Mouse (Mus musculus) stomach, postnatal 0 days (tissue): ENCODE results near the gene Trappc12. TPM values are rescaled to one million over a fixed set of nuclear protein-coding genes. Genes with fewer than 3 reads are reported as not detected.

ENCODE experiments used
- ATAC-seq: fragments of 200-750 bp; cut with Nextera tagmentation; 2 replicates; pipeline ENCODE4 v1.8.0; 2017; ENCODE audit not compliant: low FRiP score, low TSS enrichment
- DNase-seq: peaks from one replicate; pipeline ENCODE4 v3.0.0-alpha.2; 2016; ENCODE audit warnings: low spot score
- H3K27ac ChIP-seq: fragments of 300-500 bp; sonication (generic); replicated peaks from 2 replicates; pipeline ENCODE4 v1.5.1; 2014; ENCODE audit warnings: mild to moderate bottlenecking, control low read depth
- H3K27me3 ChIP-seq: fragments of 300-500 bp; sonication (generic); 2 replicates; pipeline ENCODE4 v1.6.1; 2014; ENCODE audit warnings: low read length; ENCODE audit not compliant: control insufficient read depth, insufficient read depth
- H3K36me3 ChIP-seq: fragments of 300-500 bp; sonication (generic); 2 replicates; pipeline ENCODE4 v1.6.1; 2014; ENCODE audit warnings: low read length, mixed read lengths; ENCODE audit not compliant: control insufficient read depth, insufficient read depth
- H3K4me1 ChIP-seq: fragments of 300-500 bp; sonication (generic); replicated peaks from 2 replicates; pipeline ENCODE4 v1.6.1; 2014; ENCODE audit warnings: antibody characterized with exemption; ENCODE audit not compliant: control insufficient read depth, insufficient read depth
- H3K4me2 ChIP-seq: fragments of 300-500 bp; sonication (generic); replicated peaks from 2 replicates; pipeline ENCODE4 v1.6.1; 2014; ENCODE audit warnings: low read depth, mild to moderate bottlenecking, control low read depth, moderate library complexity
- H3K4me3 ChIP-seq: fragments of 300-500 bp; sonication (generic); 2 replicates; pipeline ENCODE4 v1.5.1; 2014; ENCODE audit warnings: low read depth, low read length, control low read depth
- H3K9ac ChIP-seq: fragments of 300-500 bp; sonication (generic); 2 replicates; pipeline ENCODE4 v1.6.1; 2014; ENCODE audit warnings: mild to moderate bottlenecking, low read length, control low read depth, mixed read lengths
- H3K9me3 ChIP-seq: fragments of 300-500 bp; sonication (generic); 2 replicates; pipeline ENCODE4 v1.6.1; 2016; ENCODE audit warnings: low read length; ENCODE audit not compliant: control insufficient read depth
- CTCF ChIP-seq: IDR thresholded peaks from 2 replicates; pipeline ENCODE4 v1.5.1; 2016; ENCODE audit warnings: antibody characterized with exemption, low read depth, mild to moderate bottlenecking, moderate library complexity
- EP300 ChIP-seq: optimal IDR thresholded peaks from 2 replicates; pipeline ENCODE3; 2016; ENCODE audit warnings: antibody characterized with exemption
- WGBS: fragments of 180-500 bp; shearing (Covaris S2); extraction: QIAGEN DNeasy Blood & Tissue Kit; methylation state at CpG from one replicate; pipeline ENCODE4 v1.1.7; 2014; 5-methylcytosine and 5-hydroxymethylcytosine counted together
- polyA plus RNA-seq: library from polyadenylated mRNA; unstranded; fragments of >200 nt; fragmentation: Nextera tagmentation; extraction: Ambion mirVana; gene quantifications from 2 replicates; pipeline ENCODE4 v1.2.1, GENCODE M21; 2015

Gene Trappc12
- polyA plus RNA-seq, 1 experiment from 2014 or later, result 16.6 TPM

- H3K4me2 ChIP-seq, result no peak overlapping the region
- TF ChIP-seq EP300 (no peak), CTCF (no peak)
- 86% methylated on average over 6 of the region's 6 CpGs for WGBS
- no peak for DNase-seq
- no peaks in the 10 kb centered on the region for H3K4me1 ChIP-seq
- no peak for ATAC-seq
- H3K4me3 ChIP-seq, result no peak overlapping the region
- H3K27me3 ChIP-seq, result no peaks in the 10 kb centered on the region
- no peaks in the 10 kb centered on the region for H3K36me3 ChIP-seq
- H3K9me3 ChIP-seq, result no peaks in the 10 kb centered on the region
- H3K9ac ChIP-seq, result no peak overlapping the region
- H3K27ac ChIP-seq, result no peak overlapping the region
These were observed 25.4 kb upstream of the Trappc12 start for GRCm38 (mm10) chr12:28775627-28776026.

DNA sequence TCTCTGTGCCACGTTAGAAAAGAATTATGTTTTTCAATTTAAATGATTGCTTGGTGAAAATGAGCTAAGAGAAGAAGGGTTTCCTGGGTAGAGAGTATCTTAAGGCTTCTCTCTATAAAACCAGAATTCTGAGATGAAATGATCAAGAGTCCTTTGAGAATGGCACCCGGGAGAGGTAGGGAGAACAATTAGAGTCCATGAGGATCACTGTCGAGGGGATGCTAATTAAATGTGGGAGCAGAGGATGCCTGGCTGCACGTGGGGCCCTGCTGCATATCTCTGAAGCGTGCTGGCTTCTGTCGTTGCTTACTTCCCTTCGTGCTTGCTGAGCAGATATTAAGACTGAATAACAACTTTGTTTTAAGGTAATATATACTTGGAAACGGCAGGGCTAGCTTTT, 24.8 kb upstream of the Trappc12 start:
- no peak for DNase-seq
- H3K27me3 ChIP-seq, result no peaks in the 10 kb centered on the region
- no peak overlapping the region for H3K4me3 ChIP-seq
- ATAC-seq, result no peak
- H3K9ac ChIP-seq, result no peak overlapping the region
- no peaks in the 10 kb centered on the region for H3K4me1 ChIP-seq
- H3K36me3 ChIP-seq, result no peaks in the 10 kb centered on the region
- TF ChIP-seq EP300 (no peak), CTCF (no peak)
- no peaks in the 10 kb centered on the region for H3K9me3 ChIP-seq
- H3K4me2 ChIP-seq, result no peak overlapping the region
- no peak overlapping the region for H3K27ac ChIP-seq
- WGBS, result 55% methylated on average over 8 of the region's 8 CpGs

DNA sequence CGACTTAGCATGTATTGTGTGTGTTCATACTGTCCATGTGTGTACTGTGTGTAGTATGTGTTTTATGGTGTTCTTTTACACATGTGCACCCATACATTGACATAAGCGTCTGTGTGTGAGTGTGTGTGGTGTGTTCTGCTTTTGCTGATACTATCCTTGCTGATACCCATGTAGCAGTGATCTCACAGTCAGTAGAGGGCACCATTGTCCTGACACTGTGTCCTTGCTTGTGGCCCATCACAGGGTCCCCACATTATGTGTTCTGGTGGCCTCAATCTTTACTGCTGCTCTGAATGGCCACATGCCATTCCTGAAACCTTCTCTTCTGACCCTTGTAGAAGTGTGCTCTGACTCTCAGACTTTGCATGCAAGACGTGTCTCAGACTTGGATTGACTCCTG, 23.5 kb upstream of the Trappc12 start:
- ATAC-seq (no peak), DNase-seq (no peak)
- Histone ChIP-seq H3K36me3 (no peaks in the 10 kb centered on the region), H3K4me2 (no peak overlapping the region), H3K9ac (no peak overlapping the region), H3K4me1 (no peaks in the 10 kb centered on the region), H3K27ac (no peak overlapping the region), H3K9me3 (no peaks in the 10 kb centered on the region), H3K4me3 (no peak overlapping the region), H3K27me3 (no peaks in the 10 kb centered on the region)
- 81% methylated on average over 3 of the region's 3 CpGs for WGBS
- TF ChIP-seq EP300 (no peak), CTCF (peak; percentile 57)

DNA sequence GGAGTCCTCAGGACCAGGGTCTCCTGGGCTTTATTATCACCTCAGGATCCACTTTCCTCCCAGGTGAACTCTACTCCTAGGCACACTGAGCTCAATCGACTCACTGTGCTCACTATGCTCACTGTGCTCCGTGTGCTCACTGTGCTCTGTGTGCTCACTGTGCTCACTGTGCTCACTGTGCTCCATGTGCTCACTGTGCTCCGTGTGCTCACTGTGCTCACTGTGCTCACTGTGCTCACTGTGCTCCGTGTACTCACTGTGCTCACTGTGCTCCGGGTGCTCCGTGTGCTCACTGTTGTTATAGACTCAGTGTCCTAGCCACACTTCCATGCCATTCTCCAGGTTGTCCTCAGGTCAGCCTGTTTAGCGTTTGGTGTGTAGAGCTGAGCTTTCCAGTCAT, 19.7 kb upstream of the Trappc12 start:
- H3K27ac ChIP-seq, result no peak overlapping the region
- WGBS, result 90% methylated on average over 7 of the region's 7 CpGs
- H3K4me3 ChIP-seq, result no peak overlapping the region
- H3K27me3 ChIP-seq, result no peaks in the 10 kb centered on the region
- no peaks in the 10 kb centered on the region for H3K4me1 ChIP-seq
- no peaks in the 10 kb centered on the region for H3K36me3 ChIP-seq
- DNase-seq (no peak), ATAC-seq (no peak)
- H3K9me3 ChIP-seq, result no peaks in the 10 kb centered on the region
- no peak overlapping the region for H3K9ac ChIP-seq
- no peak overlapping the region for H3K4me2 ChIP-seq
- TF ChIP-seq EP300 (no peak), CTCF (no peak)

GRCm38 (mm10) chr12:28756019-28756418, 5.7 kb upstream of the Trappc12 start:
- DNase-seq (no peak), ATAC-seq (no peak)
- Histone ChIP-seq H3K36me3 (no peaks in the 10 kb centered on the region), H3K4me3 (no peak overlapping the region), H3K9me3 (no peaks in the 10 kb centered on the region), H3K4me2 (no peak overlapping the region), H3K27ac (no peak overlapping the region), H3K27me3 (no peaks in the 10 kb centered on the region), H3K4me1 (no peaks in the 10 kb centered on the region), H3K9ac (no peak overlapping the region)
- WGBS, result 81% methylated on average over 4 of the region's 4 CpGs
- no peak for TF ChIP-seq CTCF
- no peak for TF ChIP-seq EP300

DNA sequence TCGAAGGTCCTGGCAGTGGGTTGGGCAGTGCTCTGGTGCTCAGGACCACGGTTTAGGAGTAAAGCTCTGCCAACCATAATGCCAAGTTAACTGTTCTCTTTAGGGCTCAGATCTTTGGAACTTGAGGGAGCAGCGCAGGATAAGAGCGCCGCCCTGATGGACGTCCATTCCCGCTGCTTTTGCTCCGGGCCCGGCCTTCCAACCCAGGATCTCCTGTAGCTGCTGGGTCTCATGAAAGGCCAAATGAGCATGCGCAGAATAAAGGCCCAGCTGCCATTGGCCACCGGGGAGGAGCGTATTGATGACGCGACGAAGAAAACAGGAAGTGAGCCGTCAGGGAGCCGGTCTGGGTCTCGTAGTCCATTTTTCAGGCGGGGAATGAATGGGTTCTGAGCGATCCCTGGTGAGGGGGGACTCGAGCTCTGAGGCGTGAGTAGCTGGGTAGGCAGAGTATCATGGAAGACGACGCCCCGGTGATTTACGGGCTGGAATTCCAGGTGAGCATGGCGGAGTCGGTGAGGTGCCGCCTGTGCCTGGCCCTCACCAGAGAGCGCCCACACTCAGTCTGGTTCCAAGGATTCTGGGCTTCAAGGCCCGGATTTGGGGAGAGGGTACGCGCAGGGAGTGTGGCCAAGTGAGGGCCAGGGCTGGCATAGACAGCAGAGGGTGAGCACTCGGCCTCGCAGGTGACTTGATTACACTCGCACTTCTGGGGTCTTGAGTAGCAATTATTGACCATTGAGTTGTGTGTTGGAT, 1.4 kb upstream of the Trappc12 start, which contains the start of gene Eipr1:
Gene Eipr1, plus strand, starts transcription at position 296 of the 756 bp plus-strand sequence.
- ATAC-seq (peak; percentile 92), DNase-seq (peak; percentile 91)
- Histone ChIP-seq H3K9ac (peak within 1 kb of the TSS; percentile 72), H3K4me1 (no peaks in the 10 kb centered on the region; the same call in 1 of the 2 replicates), H3K4me2 (peak within 1 kb of the TSS; percentile 93), H3K4me3 (peak within 1 kb of the TSS; percentile 78), H3K27ac (peak within 1 kb of the TSS; percentile 8; the same call in 1 of the 2 replicates), H3K36me3 (0 out of 2 replicates have a peak, but pooled peaks cover 1% of the 10 kb centered on the region), H3K27me3 (no peaks in the 10 kb centered on the region), H3K9me3 (no peaks in the 10 kb centered on the region)
- TF ChIP-seq EP300 (no peak), CTCF (peak; percentile 43)
- WGBS, result 3% methylated on average over 36 of the region's 36 CpGs
